Mouse (Mus musculus) myocyte (in vitro differentiated cells): ENCODE measurements around the gene Rab17.

Experiments used
- E2F4 ChIP-seq: IDR thresholded peaks from one replicate; pipeline ENCODE4 v1.6.1; 2011; ENCODE audit warnings: mild to moderate bottlenecking, control low read depth, moderate library complexity; ENCODE audit not compliant: insufficient read depth
- MYOG ChIP-seq, 3 experiments: IDR thresholded peaks; one replicate each; pipeline ENCODE4 v1.6.1; 2011; ENCODE audit warnings: control low read depth in 2 of 3, low read depth in 2 of 3, mild to moderate bottlenecking in 2 of 3; ENCODE audit not compliant: insufficient read length in 2 of 3, control insufficient read depth in 1 of 3, insufficient read depth in 1 of 3
- POLR2A ChIP-seq: IDR thresholded peaks from one replicate; pipeline ENCODE4 v1.6.1; 2011; ENCODE audit warnings: low read depth, mild to moderate bottlenecking, control low read depth, moderate library complexity; ENCODE audit not compliant: insufficient read length
- TCF12 ChIP-seq: IDR thresholded peaks from one replicate; pipeline ENCODE4 v1.6.1; 2011; ENCODE audit warnings: mild to moderate bottlenecking, control low read depth; ENCODE audit not compliant: poor library complexity, insufficient read depth, severe bottlenecking
- USF1 ChIP-seq: IDR thresholded peaks from one replicate; pipeline ENCODE4 v1.6.1; 2011; ENCODE audit warnings: low read depth, mild to moderate bottlenecking, control low read depth, moderate library complexity

DNA sequence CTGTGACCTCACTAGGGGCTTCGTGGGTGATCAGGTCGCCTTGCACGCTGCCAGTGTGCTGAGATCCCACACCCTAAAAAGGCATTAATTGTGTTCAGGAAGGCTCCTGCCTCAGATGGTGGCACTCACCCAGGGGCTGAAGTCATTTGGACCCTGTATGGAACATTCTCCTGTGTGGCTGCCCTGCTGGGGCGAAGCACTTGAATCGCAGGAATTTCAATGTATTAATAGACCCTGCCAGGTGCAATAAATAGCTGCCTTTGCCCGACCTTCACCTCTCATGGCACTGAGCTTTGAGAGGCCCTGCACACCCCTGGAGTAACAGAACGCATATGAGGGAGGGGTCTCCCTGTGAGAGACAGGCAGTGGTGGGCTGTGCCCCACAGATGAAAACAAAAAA lies 46.1 kb upstream of the Rab17 start:
- TF ChIP-seq POLR2A (no peak), USF1 (no peak), E2F4 (no peak), MYOG (IDR thresholded peaks at IDR 0.05; ENCODE audit: control insufficient read depth in 1 of 3, insufficient read depth in 1 of 3, insufficient read length in 2 of 3, low read depth in 2 of 3) (no peak), TCF12 (no peak)
